Mouse (Mus musculus) stomach, postnatal 0 days (tissue): ENCODE results near the gene Pkm.

Source experiments
- CTCF ChIP-seq: IDR thresholded peaks from 2 replicates; pipeline ENCODE4 v1.5.1; 2016; ENCODE audit warnings: antibody characterized with exemption, low read depth, mild to moderate bottlenecking, moderate library complexity
- EP300 ChIP-seq: optimal IDR thresholded peaks from 2 replicates; pipeline ENCODE3; 2016; ENCODE audit warnings: antibody characterized with exemption

- TF ChIP-seq CTCF: no peak
- TF ChIP-seq EP300: no peak
Measured at GRCm38 (mm10) chr9:59703099-59703498, 46.9 kb downstream of the Pkm start.
